Mouse (Mus musculus): ENCODE results near the gene Unc5cl. TPM values are rescaled to one million over a fixed set of nuclear protein-coding genes. Genes with fewer than 3 reads are reported as not detected.
A peak's percentile ranks its signal among the peaks of the same experiment; 100 is the strongest.

The Unc5cl gene
- polyA plus RNA-seq, 1 experiment from 2014 or later, result 0.39 TPM

- Histone ChIP-seq H3K36me3 (ENCODE audit: control insufficient read depth, insufficient read depth, low read length) (no peaks in the 10 kb centered on the region), H3K4me3 (ENCODE audit: low read length) (no peak overlapping the region), H3K4me1 (ENCODE audit: control insufficient read depth, insufficient read depth, low read depth, low read length) (peaks cover 3% of the 10 kb centered on the region), H3K9me3 (ENCODE audit: control insufficient read depth, low read length) (no peaks in the 10 kb centered on the region), H3K27me3 (replicated peaks; ENCODE audit: control insufficient read depth, insufficient read depth, low read length) (no peaks in the 10 kb centered on the region), H3K4me2 (ENCODE audit: low read length) (no peak overlapping the region), H3K27ac (ENCODE audit: low read depth, low read length) (no peak overlapping the region), H3K9ac (ENCODE audit: low read depth, low read length) (no peak overlapping the region)
- ATAC-seq, result no peak
- WGBS, result 86% methylated on average over 17 of the region's 17 CpGs
Observed at GRCm38 (mm10) chr17:48539326-48539725, 84.6 kb downstream of the Unc5cl start.

GRCm38 (mm10) chr17:48542733-48543132, 88.0 kb downstream of the Unc5cl start:
- Histone ChIP-seq H3K4me2 (ENCODE audit: low read length) (peak overlapping the region; percentile 49), H3K4me3 (ENCODE audit: low read length) (no peak overlapping the region), H3K9me3 (ENCODE audit: control insufficient read depth, low read length) (no peaks in the 10 kb centered on the region), H3K9ac (ENCODE audit: low read depth, low read length) (no peak overlapping the region), H3K4me1 (ENCODE audit: control insufficient read depth, insufficient read depth, low read depth, low read length) (peaks cover 3% of the 10 kb centered on the region), H3K27ac (ENCODE audit: low read depth, low read length) (no peak overlapping the region), H3K36me3 (ENCODE audit: control insufficient read depth, insufficient read depth, low read length) (no peaks in the 10 kb centered on the region), H3K27me3 (replicated peaks; ENCODE audit: control insufficient read depth, insufficient read depth, low read length) (no peaks in the 10 kb centered on the region)
- 54% methylated on average over 11 of the region's 11 CpGs for WGBS
- ATAC-seq, result no peak; the same call in 1 of the 2 replicates

DNA sequence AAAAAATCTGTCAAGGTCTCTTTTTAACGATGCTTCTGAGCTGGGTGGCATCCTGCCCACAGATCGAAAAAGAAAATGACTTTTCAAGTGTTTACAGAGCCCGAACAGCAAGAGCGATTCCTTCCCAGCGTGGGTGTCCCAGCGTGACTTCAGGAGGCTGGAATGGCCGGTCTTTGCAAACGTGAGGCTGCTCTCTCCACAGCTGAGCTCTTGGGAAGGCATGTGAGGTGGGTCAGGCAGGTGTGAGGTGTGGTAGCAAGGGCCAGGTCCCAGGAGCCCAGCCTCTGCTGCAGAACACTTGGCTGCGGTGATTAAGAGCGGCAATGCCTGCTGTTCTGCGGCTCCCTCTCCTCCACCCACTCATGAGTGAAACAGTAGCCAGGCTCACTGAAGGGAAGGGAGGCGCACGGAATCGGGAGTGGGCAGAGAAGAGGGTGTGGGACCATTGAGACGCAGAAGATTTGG, 88.6 kb downstream of the Unc5cl start:
- Histone ChIP-seq H3K27me3 (replicated peaks; ENCODE audit: control insufficient read depth, insufficient read depth, low read length) (no peaks in the 10 kb centered on the region), H3K9ac (ENCODE audit: low read depth, low read length) (peak overlapping the region; percentile 31), H3K4me2 (ENCODE audit: low read length) (peak overlapping the region; percentile 49), H3K9me3 (ENCODE audit: control insufficient read depth, low read length) (no peaks in the 10 kb centered on the region), H3K27ac (ENCODE audit: low read depth, low read length) (0 out of 2 replicates have a peak overlapping the region, but pooled peaks have one; percentile 64), H3K4me1 (ENCODE audit: control insufficient read depth, insufficient read depth, low read depth, low read length) (peaks cover 3% of the 10 kb centered on the region), H3K4me3 (ENCODE audit: low read length) (0 out of 2 replicates have a peak overlapping the region, but pooled peaks have one; percentile 8), H3K36me3 (ENCODE audit: control insufficient read depth, insufficient read depth, low read length) (no peaks in the 10 kb centered on the region)
- 40% methylated on average over 15 of the region's 15 CpGs for WGBS
- ATAC-seq, result no peak

GRCm38 (mm10) chr17:48544722-48545121, 90.0 kb downstream of the Unc5cl start:
- ATAC-seq, result no peak

GRCm38 (mm10) chr17:48545223-48545943, 90.7 kb downstream of the Unc5cl start:
- peaks cover 3% of the 10 kb centered on the region for H3K4me1 ChIP-seq (ENCODE audit: control insufficient read depth, insufficient read depth, low read depth, low read length)
- peak overlapping the region; percentile 22 for H3K4me2 ChIP-seq (ENCODE audit: low read length)
- H3K27me3 ChIP-seq (replicated peaks; ENCODE audit: control insufficient read depth, insufficient read depth, low read length), result no peaks in the 10 kb centered on the region
- no peaks in the 10 kb centered on the region for H3K9me3 ChIP-seq (ENCODE audit: control insufficient read depth, low read length)
- H3K27ac ChIP-seq (ENCODE audit: low read depth, low read length), result no peak overlapping the region
- H3K4me3 ChIP-seq (ENCODE audit: low read length), result no peak overlapping the region
- WGBS, result 64% methylated on average over 28 of the region's 28 CpGs
- H3K9ac ChIP-seq (ENCODE audit: low read depth, low read length), result no peak overlapping the region
- no peaks in the 10 kb centered on the region for H3K36me3 ChIP-seq (ENCODE audit: control insufficient read depth, insufficient read depth, low read length)
- ATAC-seq, result peak; percentile 90

More at GRCm38 (mm10) chr17:48544722-48545121, 90.0 kb downstream of the Unc5cl start:
- 80% methylated on average over 9 of the region's 9 CpGs for WGBS
- no peak overlapping the region for H3K4me3 ChIP-seq (ENCODE audit: low read length)
- H3K36me3 ChIP-seq (ENCODE audit: control insufficient read depth, insufficient read depth, low read length), result no peaks in the 10 kb centered on the region
- no peaks in the 10 kb centered on the region for H3K27me3 ChIP-seq (replicated peaks; ENCODE audit: control insufficient read depth, insufficient read depth, low read length)
- no peak overlapping the region for H3K9ac ChIP-seq (ENCODE audit: low read depth, low read length)
- no peaks in the 10 kb centered on the region for H3K9me3 ChIP-seq (ENCODE audit: control insufficient read depth, low read length)
- peaks cover 3% of the 10 kb centered on the region for H3K4me1 ChIP-seq (ENCODE audit: control insufficient read depth, insufficient read depth, low read depth, low read length)
- no peak overlapping the region for H3K4me2 ChIP-seq (ENCODE audit: low read length)
- no peak overlapping the region for H3K27ac ChIP-seq (ENCODE audit: low read depth, low read length)

DNA sequence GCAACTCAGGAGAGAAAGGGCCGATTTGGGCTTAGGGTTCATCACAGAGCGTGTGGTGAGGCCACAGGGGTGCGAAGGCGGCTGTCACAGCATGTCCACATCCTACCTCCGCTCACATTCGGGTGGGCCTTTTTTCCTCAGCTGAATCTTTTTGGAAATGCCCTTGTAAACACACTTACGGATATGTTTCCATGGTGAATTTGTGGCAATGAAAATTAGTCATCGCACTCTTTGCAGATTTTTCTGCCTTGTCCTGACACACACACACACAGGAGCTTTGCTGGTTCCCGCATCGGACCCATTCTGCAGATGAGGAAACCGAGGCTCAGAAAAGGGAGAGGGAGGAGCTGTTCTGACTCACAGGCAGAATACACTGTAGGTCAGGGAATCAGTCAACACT, 91.3 kb downstream of the Unc5cl start:
- 91% methylated on average over 11 of the region's 11 CpGs for WGBS
- Histone ChIP-seq H3K4me2 (ENCODE audit: low read length) (peak overlapping the region; percentile 11), H3K36me3 (ENCODE audit: control insufficient read depth, insufficient read depth, low read length) (no peaks in the 10 kb centered on the region), H3K27me3 (replicated peaks; ENCODE audit: control insufficient read depth, insufficient read depth, low read length) (no peaks in the 10 kb centered on the region), H3K9ac (ENCODE audit: low read depth, low read length) (no peak overlapping the region), H3K27ac (ENCODE audit: low read depth, low read length) (no peak overlapping the region), H3K9me3 (ENCODE audit: control insufficient read depth, low read length) (no peaks in the 10 kb centered on the region), H3K4me1 (ENCODE audit: control insufficient read depth, insufficient read depth, low read depth, low read length) (peaks cover 3% of the 10 kb centered on the region), H3K4me3 (ENCODE audit: low read length) (no peak overlapping the region)
- no peak for ATAC-seq

- Histone ChIP-seq H3K27ac (ENCODE audit: low read depth, low read length) (no peak overlapping the region), H3K27me3 (replicated peaks; ENCODE audit: control insufficient read depth, insufficient read depth, low read length) (no peaks in the 10 kb centered on the region), H3K4me2 (ENCODE audit: low read length) (no peak overlapping the region), H3K4me1 (ENCODE audit: control insufficient read depth, insufficient read depth, low read depth, low read length) (peaks cover 3% of the 10 kb centered on the region), H3K36me3 (ENCODE audit: control insufficient read depth, insufficient read depth, low read length) (no peaks in the 10 kb centered on the region), H3K9me3 (ENCODE audit: control insufficient read depth, low read length) (no peaks in the 10 kb centered on the region), H3K4me3 (ENCODE audit: low read length) (no peak overlapping the region), H3K9ac (ENCODE audit: low read depth, low read length) (no peak overlapping the region)
- no peak for ATAC-seq
- 93% methylated on average over 6 of the region's 6 CpGs for WGBS
Observed at GRCm38 (mm10) chr17:48547668-48548067, 93.0 kb downstream of the Unc5cl start.

GRCm38 (mm10) chr17:48551788-48552531, 97.3 kb downstream of the Unc5cl start:
- Histone ChIP-seq H3K4me2 (ENCODE audit: low read length) (no peak overlapping the region), H3K9me3 (ENCODE audit: control insufficient read depth, low read length) (no peaks in the 10 kb centered on the region), H3K36me3 (ENCODE audit: control insufficient read depth, insufficient read depth, low read length) (no peaks in the 10 kb centered on the region), H3K4me3 (ENCODE audit: low read length) (no peak overlapping the region), H3K4me1 (ENCODE audit: control insufficient read depth, insufficient read depth, low read depth, low read length) (no peaks in the 10 kb centered on the region), H3K27me3 (replicated peaks; ENCODE audit: control insufficient read depth, insufficient read depth, low read length) (no peaks in the 10 kb centered on the region), H3K9ac (ENCODE audit: low read depth, low read length) (no peak overlapping the region), H3K27ac (ENCODE audit: low read depth, low read length) (no peak overlapping the region)
- WGBS, result 79% methylated on average over 4 of the region's 4 CpGs
- no peak for ATAC-seq

DNA sequence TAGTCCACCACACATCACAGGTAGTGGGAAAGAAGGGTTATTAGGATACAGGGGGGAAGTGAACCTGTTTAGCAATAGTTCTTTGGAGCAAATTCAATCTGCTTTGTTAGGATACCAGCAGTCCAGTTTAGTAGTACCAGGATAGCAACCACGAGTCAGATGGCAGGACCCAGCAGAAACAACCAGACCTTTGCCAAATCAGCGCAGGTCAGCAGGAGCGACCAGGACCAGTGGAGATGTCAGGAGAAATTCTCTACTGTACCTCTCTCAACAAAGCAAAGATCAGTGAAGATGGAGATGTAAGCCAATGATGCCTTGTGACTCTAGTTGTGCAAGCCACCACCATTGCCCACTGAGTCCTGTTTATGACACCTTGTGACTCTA, 97.8 kb downstream of the Unc5cl start:
- H3K9me3 ChIP-seq (ENCODE audit: control insufficient read depth, low read length), result no peaks in the 10 kb centered on the region
- H3K4me3 ChIP-seq (ENCODE audit: low read length), result no peak overlapping the region
- H3K27me3 ChIP-seq (replicated peaks; ENCODE audit: control insufficient read depth, insufficient read depth, low read length), result no peaks in the 10 kb centered on the region
- 92% methylated on average over 3 of the region's 3 CpGs for WGBS
- no peak overlapping the region for H3K4me2 ChIP-seq (ENCODE audit: low read length)
- no peaks in the 10 kb centered on the region for H3K4me1 ChIP-seq (ENCODE audit: control insufficient read depth, insufficient read depth, low read depth, low read length)
- no peaks in the 10 kb centered on the region for H3K36me3 ChIP-seq (ENCODE audit: control insufficient read depth, insufficient read depth, low read length)
- H3K27ac ChIP-seq (ENCODE audit: low read depth, low read length), result no peak overlapping the region
- H3K9ac ChIP-seq (ENCODE audit: low read depth, low read length), result no peak overlapping the region
- no peak for ATAC-seq
